Mouse (Mus musculus): ENCODE data around the gene Cd44.

DNA sequence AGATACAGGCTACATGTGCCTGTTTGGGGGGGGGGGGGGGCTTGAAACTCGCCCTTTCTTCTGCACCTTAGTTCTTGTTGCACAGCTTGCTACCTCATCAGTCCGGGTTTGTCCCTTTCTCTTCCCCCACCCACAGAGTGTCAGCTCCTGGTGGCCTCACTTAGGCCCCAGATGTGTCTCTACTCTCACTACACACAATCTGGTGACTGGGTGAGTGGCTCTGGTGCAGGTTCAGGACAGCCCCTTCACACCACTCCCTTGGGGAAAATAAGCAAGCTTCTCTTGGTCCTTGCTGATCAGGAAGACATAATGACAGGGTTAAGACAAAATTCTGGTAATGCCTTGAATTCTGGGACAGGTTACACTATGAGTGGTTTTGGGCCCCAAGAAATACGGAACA, 11.0 kb upstream of the Cd44 start:
- TF ChIP-seq CTCF (IDR thresholded peaks at IDR 0.05; ENCODE audit: borderline replicate concordance, insufficient read depth, low read depth, low read length) (no peak), POLR2A (IDR thresholded peaks at IDR 0.05; ENCODE audit: borderline replicate concordance, insufficient read depth, low read length) (no peak)
